Mouse (Mus musculus) heart, embryonic 10.5 days (tissue): ENCODE data around the gene Snap29. TPM values are rescaled to one million over a fixed set of nuclear protein-coding genes. Genes with fewer than 3 reads are reported as not detected.
A peak's percentile ranks its signal among the peaks of the same experiment; 100 is the strongest.

Experiments
- DNase-seq: peaks from one replicate; pipeline ENCODE4 v3.0.0-alpha.2; 2017; ENCODE audit warnings: low spot score
- H3K27ac ChIP-seq: fragments of 300-500 bp; sonication (generic); 2 replicates; pipeline ENCODE4 v1.5.1; 2016; ENCODE audit warnings: mild to moderate bottlenecking
- H3K27me3 ChIP-seq: fragments of 300-500 bp; sonication (generic); 2 replicates; pipeline ENCODE4 v1.6.1; 2016; ENCODE audit warnings: mild to moderate bottlenecking; ENCODE audit not compliant: poor library complexity, insufficient read depth, severe bottlenecking
- H3K36me3 ChIP-seq: fragments of 300-500 bp; sonication (generic); 2 replicates; pipeline ENCODE4 v1.6.1; 2016; ENCODE audit warnings: mild to moderate bottlenecking, moderate library complexity
- H3K4me1 ChIP-seq: fragments of 300-500 bp; sonication (generic); 2 replicates; pipeline ENCODE4 v1.6.1; 2016; ENCODE audit warnings: mild to moderate bottlenecking
- H3K4me3 ChIP-seq: fragments of 300-500 bp; sonication (generic); 2 replicates; pipeline ENCODE4 v1.5.1; 2016; ENCODE audit warnings: mild to moderate bottlenecking, moderate library complexity
- H3K9me3 ChIP-seq: fragments of 300-500 bp; sonication (generic); 2 replicates; pipeline ENCODE4 v1.6.1; 2016; ENCODE audit warnings: mild to moderate bottlenecking, moderate library complexity
- WGBS: fragments of 180-500 bp; shearing (Covaris S2); methylation state at CpG from one replicate; pipeline ENCODE4 v1.1.7; 2016; 5-methylcytosine and 5-hydroxymethylcytosine counted together
- polyA plus RNA-seq: library from polyadenylated mRNA; unstranded; fragments of >200 nt; fragmentation: Nextera tagmentation; extraction: Ambion mirVana; gene quantifications from 2 replicates; pipeline ENCODE4 v1.2.1, GENCODE M21; 2016

Snap29 gene
- polyA plus RNA-seq = 12.3 and 13.6 TPM in 2 replicates

- peak; percentile 99 for DNase-seq
- no peaks in the 10 kb centered on the region for H3K9me3 ChIP-seq
- WGBS = under 1% methylated on average over 59 of the region's 69 CpGs
- peaks cover 26% of the 10 kb centered on the region for H3K4me1 ChIP-seq
- peak within 1 kb of the TSS; percentile 90 for H3K27ac ChIP-seq
- peak within 1 kb of the TSS; percentile 84 for H3K4me3 ChIP-seq
- no peaks in the 10 kb centered on the region for H3K27me3 ChIP-seq
- H3K36me3 ChIP-seq = peaks cover 15% of the 10 kb centered on the region; the same call in 1 of the 2 replicates
Observed at GRCm38 (mm10) chr16:17405736-17406443, at the start of gene Snap29, which contains the start of gene Pi4ka. Gene Snap29 (plus strand): TSS chr16:17405986. Gene Pi4ka (minus strand): TSS chr16:17406314.

GRCm38 (mm10) chr16:17356031-17356430 is 49.8 kb upstream of the Snap29 start:
- Histone ChIP-seq H3K36me3 (peaks cover 65% of the 10 kb centered on the region), H3K4me3 (no peak overlapping the region), H3K27me3 (no peaks in the 10 kb centered on the region), H3K4me1 (no peaks in the 10 kb centered on the region), H3K9me3 (no peaks in the 10 kb centered on the region), H3K27ac (no peak overlapping the region)
- no peak for DNase-seq
- WGBS = 84% methylated on average over 6 of the region's 6 CpGs

- Histone ChIP-seq H3K27me3 (no peaks in the 10 kb centered on the region), H3K4me1 (no peaks in the 10 kb centered on the region), H3K4me3 (no peak overlapping the region), H3K9me3 (no peaks in the 10 kb centered on the region), H3K36me3 (peaks cover 53% of the 10 kb centered on the region), H3K27ac (no peak overlapping the region)
- 89% methylated on average over 4 of the region's 4 CpGs for WGBS
- DNase-seq = no peak
Observed at GRCm38 (mm10) chr16:17358787-17359186, 47.0 kb upstream of the Snap29 start.

GRCm38 (mm10) chr16:17382306-17382705 is 23.5 kb upstream of the Snap29 start:
- Histone ChIP-seq H3K36me3 (peaks cover 19% of the 10 kb centered on the region; the same call in 1 of the 2 replicates), H3K27me3 (no peaks in the 10 kb centered on the region), H3K4me3 (no peak overlapping the region), H3K27ac (no peak overlapping the region), H3K9me3 (no peaks in the 10 kb centered on the region), H3K4me1 (no peaks in the 10 kb centered on the region)
- DNase-seq = no peak
- 76% methylated on average over 4 of the region's 4 CpGs for WGBS

DNA sequence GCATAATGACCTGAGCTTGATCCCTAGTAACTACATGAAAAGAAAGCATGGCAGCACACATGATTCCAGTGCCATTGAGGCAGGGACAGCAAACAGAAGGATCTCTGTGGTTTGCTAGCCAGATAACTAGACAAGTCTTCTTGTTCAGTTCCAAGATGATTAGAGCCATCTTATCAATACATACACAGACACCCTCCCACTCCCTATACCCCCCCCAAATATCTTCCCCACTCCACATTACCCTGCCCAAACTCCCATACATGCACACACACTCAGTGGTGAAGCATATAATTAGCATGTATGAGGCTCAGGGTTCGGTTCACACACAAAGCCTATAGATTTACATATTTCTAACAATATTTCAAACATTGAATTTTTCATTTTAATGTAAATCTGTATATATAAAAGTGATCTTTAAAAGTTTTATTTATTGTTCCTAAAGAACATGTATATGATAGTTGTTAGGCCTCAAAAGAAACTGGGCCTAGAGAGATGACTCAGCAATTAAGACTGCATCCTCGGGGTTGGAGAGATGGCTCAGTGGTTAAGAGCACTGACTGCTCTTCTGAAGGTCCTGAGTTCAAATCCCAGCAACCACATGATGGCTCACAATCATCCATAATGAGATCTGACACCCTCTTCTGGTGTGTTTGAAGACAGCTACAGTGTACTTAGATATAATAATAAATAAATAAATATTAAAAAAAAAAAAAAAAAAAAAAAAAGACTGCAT is 22.0 kb upstream of the Snap29 start:
- Histone ChIP-seq H3K36me3 (peaks cover 13% of the 10 kb centered on the region; the same call in 1 of the 2 replicates), H3K27ac (no peak overlapping the region), H3K4me1 (no peaks in the 10 kb centered on the region), H3K27me3 (no peaks in the 10 kb centered on the region), H3K4me3 (no peak overlapping the region), H3K9me3 (no peaks in the 10 kb centered on the region)
- no peak for DNase-seq
- WGBS = 81% methylated on average over 2 of the region's 2 CpGs

DNA sequence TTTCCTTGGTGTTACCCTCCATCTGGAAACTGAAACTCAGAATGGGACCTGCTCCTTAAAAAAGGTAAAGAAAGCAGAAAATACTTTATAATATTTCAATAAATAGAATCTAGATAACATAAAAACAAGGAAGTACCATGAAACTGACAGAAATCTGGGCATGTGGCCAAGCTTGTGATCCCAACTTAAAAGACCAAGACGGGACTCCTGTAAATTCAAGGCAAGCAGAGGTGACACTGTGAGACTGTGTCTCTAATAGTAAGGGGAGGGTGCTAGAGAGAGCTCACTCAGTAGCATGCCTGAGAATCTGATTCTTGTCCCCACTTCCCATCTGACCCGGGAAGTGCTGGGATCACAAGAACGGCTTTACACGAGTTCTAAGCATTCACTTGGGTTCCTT is 13.0 kb upstream of the Snap29 start:
- 81% methylated on average over 4 of the region's 4 CpGs for WGBS
- Histone ChIP-seq H3K4me1 (no peaks in the 10 kb centered on the region), H3K36me3 (peaks cover 19% of the 10 kb centered on the region; the same call in 1 of the 2 replicates), H3K27ac (no peak overlapping the region), H3K27me3 (no peaks in the 10 kb centered on the region), H3K9me3 (no peaks in the 10 kb centered on the region), H3K4me3 (no peak overlapping the region)
- DNase-seq = peak; percentile 58

DNA sequence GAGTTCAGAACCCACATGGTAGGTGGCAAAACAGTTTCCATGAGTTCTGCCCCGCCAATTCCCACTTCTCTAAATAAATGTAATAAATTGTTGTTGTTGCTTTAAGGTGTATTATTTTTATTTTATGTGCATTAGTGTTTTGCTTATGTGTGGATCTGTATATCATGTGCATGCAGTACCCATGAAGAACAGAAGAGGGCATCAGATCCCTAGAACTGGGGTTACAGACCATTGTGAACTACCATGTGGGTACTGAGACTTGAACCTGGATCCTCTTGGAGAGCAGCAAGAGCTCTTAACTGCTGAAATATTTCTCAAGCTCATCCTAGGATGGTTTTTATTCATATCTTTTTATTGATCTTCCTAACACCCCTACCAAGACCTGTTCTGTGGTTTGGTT is 2.9 kb upstream of the Snap29 start:
- no peak for DNase-seq
- Histone ChIP-seq H3K27ac (no peak overlapping the region), H3K4me3 (no peak overlapping the region), H3K27me3 (no peaks in the 10 kb centered on the region), H3K36me3 (peaks cover 7% of the 10 kb centered on the region; the same call in 1 of the 2 replicates), H3K4me1 (peaks cover 19% of the 10 kb centered on the region; the same call in 1 of the 2 replicates), H3K9me3 (no peaks in the 10 kb centered on the region)
- WGBS = 69% methylated on average over 1 of the region's 1 CpGs

DNA sequence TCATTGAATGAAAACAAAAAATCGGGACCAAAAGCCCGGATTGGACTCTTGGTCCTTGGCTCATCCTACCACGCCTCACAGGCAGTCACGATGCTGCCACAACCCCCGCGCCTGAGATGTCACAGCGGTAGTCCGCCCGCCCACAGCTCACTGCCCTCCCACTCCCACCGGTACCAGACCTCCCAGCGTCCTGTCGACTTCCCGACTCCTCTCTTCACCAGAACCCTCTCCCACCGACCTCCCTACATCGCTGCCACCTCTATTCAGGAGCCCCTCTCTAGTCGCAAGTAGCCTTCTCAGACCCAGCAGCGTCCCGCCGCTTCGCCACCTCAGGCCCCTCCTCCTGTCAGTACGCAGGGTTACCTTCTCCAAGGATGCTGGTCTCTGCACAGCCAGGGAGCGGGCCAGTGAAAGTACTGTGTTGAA is 502 bp upstream of the Snap29 start:
- H3K4me3 ChIP-seq = peak overlapping the region; percentile 84
- DNase-seq = peak; percentile 88
- H3K36me3 ChIP-seq = peaks cover 11% of the 10 kb centered on the region; the same call in 1 of the 2 replicates
- peaks cover 23% of the 10 kb centered on the region for H3K4me1 ChIP-seq
- H3K9me3 ChIP-seq = no peaks in the 10 kb centered on the region
- H3K27ac ChIP-seq = peak overlapping the region; percentile 90
- no peaks in the 10 kb centered on the region for H3K27me3 ChIP-seq
- under 1% methylated on average over 22 of the region's 22 CpGs for WGBS

DNA sequence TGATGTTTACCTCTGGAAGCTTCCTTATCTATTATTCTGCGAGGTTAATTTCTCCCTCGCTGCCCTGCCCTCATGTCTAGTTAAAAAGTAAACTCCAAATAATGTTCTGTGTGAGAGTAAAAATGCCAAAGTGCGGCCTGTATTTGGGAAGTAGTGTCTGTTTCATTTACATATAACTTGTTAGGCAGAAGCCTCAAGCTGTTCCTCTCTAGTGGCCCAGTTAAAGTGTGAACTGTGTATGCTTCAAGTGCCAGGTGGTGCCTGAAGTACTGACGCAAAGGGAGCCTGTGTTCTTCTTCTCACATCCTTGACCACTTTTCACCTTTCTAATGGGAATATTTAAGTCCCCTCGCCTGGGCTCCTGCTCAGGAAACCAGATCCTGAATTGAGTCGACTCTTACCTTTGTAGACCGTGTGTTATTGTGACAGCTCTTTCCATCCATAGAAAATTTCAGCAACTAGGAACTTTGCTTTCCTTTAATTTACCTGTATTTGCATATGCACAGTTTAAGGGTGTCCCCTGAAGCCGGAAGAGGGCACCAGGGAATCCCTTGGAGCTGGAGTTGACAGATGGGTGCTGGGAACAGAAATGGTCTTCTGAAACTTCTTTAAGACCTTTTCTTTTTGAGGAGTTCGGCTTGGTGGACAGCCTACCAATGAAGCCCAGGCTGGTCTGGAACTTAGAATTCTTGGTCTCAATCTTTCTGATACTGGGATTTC is 886 bp downstream of the Snap29 start:
- WGBS = 33% methylated on average over 9 of the region's 9 CpGs
- peaks cover 15% of the 10 kb centered on the region; the same call in 1 of the 2 replicates for H3K36me3 ChIP-seq
- no peak overlapping the region; the same call in 1 of the 2 replicates for H3K27ac ChIP-seq
- no peak for DNase-seq
- peak overlapping the region; percentile 84 for H3K4me3 ChIP-seq
- no peaks in the 10 kb centered on the region for H3K9me3 ChIP-seq
- peaks cover 26% of the 10 kb centered on the region for H3K4me1 ChIP-seq
- no peaks in the 10 kb centered on the region for H3K27me3 ChIP-seq

GRCm38 (mm10) chr16:17409046-17409445 is 3.3 kb downstream of the Snap29 start:
- DNase-seq = no peak
- no peaks in the 10 kb centered on the region for H3K27me3 ChIP-seq
- no peaks in the 10 kb centered on the region for H3K9me3 ChIP-seq

GRCm38 (mm10) chr16:17410209-17410608 is 4.4 kb downstream of the Snap29 start:
- Histone ChIP-seq H3K27ac (0 out of 2 replicates have a peak overlapping the region, but pooled peaks have one; percentile 19), H3K27me3 (no peaks in the 10 kb centered on the region), H3K4me1 (peaks cover 17% of the 10 kb centered on the region), H3K36me3 (0 out of 2 replicates have a peak, but pooled peaks cover 8% of the 10 kb centered on the region), H3K9me3 (no peaks in the 10 kb centered on the region), H3K4me3 (no peak overlapping the region)
- 42% methylated on average over 4 of the region's 4 CpGs for WGBS
- peak; percentile 76 for DNase-seq

More at GRCm38 (mm10) chr16:17409046-17409445, 3.3 kb downstream of the Snap29 start:
- Histone ChIP-seq H3K36me3 (0 out of 2 replicates have a peak, but pooled peaks cover 8% of the 10 kb centered on the region), H3K4me1 (peaks cover 28% of the 10 kb centered on the region), H3K4me3 (no peak overlapping the region), H3K27ac (no peak overlapping the region)
- 89% methylated on average over 2 of the region's 2 CpGs for WGBS

DNA sequence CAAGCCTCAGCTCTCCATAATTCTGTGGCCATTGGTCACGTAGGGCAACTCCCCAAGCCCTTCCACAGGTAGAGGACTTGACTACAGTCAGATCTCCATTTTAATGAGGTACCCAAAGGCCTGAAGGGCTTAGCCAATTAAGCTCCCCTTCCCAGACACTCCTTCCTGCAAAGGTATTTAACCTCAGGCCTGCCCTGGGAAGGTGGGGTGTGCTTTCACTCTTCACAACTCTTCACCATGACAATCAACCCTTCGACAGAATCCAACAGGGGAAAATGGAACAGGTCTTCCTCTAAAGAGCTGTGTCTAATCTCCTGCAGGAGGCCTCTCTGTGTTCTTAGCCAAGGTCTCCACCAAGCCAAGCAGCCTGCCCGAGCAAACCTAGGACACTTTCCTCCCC is 17.2 kb downstream of the Snap29 start:
- WGBS = 68% methylated on average over 3 of the region's 3 CpGs
- no peak for DNase-seq
- no peaks in the 10 kb centered on the region for H3K4me1 ChIP-seq
- H3K36me3 ChIP-seq = peaks cover 46% of the 10 kb centered on the region
- no peaks in the 10 kb centered on the region for H3K9me3 ChIP-seq
- no peaks in the 10 kb centered on the region for H3K27me3 ChIP-seq
- H3K4me3 ChIP-seq = no peak overlapping the region
- no peak overlapping the region for H3K27ac ChIP-seq
